Mouse (Mus musculus): ENCODE results near the gene Ccdc30.

The Ccdc30 gene

GRCm38 (mm10) chr4:119297361-119297760, 118.0 kb downstream of the Ccdc30 start:
- ChIA-PET POLR2A (interaction anchor here in 3 of 4 experiments (0.7 to 21.1 kb wide), 14 partner anchors 6 to 50 kb away, joined by 3 to 448 read pairs (median 6); partner anchors contain the start of gene Ppih (in 2 of the 3)), CTCF (interaction anchor here in 1 of 4 experiments (0.6 kb wide), 1 partner anchor 50 kb away, joined by 5 read pairs; no protein-coding TSS in a partner anchor)

GRCm38 (mm10) chr4:119295134-119295453, 120.2 kb downstream of the Ccdc30 start:
- ChIA-PET CTCF (interaction anchor here in 1 of 4 experiments (1.0 kb wide), 2 partner anchors 56 to 373 kb away, joined by 3 to 6 read pairs; no protein-coding TSS in a partner anchor), POLR2A (interaction anchor here in 3 of 4 experiments (0.6 to 21.1 kb wide), 50 partner anchors 9 to 1115 kb away, joined by 3 to 448 read pairs (median 5); partner anchors contain the start of genes Ppih (in 3 of the 3), Cldn19 (in 2 of the 3), AU022252 (in 1 of the 3) and Kdm4a (in 1 of the 3))

- CTCF ChIA-PET, result interaction anchor here in 2 of 4 experiments (1.0 kb wide), 3 partner anchors 56 to 373 kb away, joined by 3 to 6 read pairs (median 3); partner anchors contain the start of genes AU022252 (in 1 of the 2) and P3h1 (in 1 of the 2)
- POLR2A ChIA-PET, result interaction anchor here in 3 of 4 experiments (0.5 to 21.1 kb wide), 77 partner anchors 9 to 1800 kb away, joined by 3 to 448 read pairs (median 4); partner anchors contain the start of genes Ppih (in 3 of the 3), AU022252 (in 2 of the 3), Cldn19 (in 2 of the 3) and P3h1 (in 2 of the 3)
Measured at GRCm38 (mm10) chr4:119294415-119295133, 120.7 kb downstream of the Ccdc30 start, which contains the start of gene Ybx1. TSS of gene Ybx1 (minus strand) at chr4:119294604.

GRCm38 (mm10) chr4:119293574-119294258, 121.6 kb downstream of the Ccdc30 start:
- ChIA-PET CTCF (interaction anchor here in 1 of 4 experiments (1.0 kb wide), 1 partner anchor 61 kb away, joined by 3 read pairs; the partner anchor contains the start of genes AU022252 and P3h1), POLR2A (interaction anchor here (0.6 to 21.1 kb wide), 90 partner anchors 9 to 1799 kb away, joined by 3 to 448 read pairs (median 4); partner anchors contain the start of genes Ppih (in 4 of the 4), AU022252 (in 3 of the 4), P3h1 (in 3 of the 4) and Slc2a1 (in 2 of the 4))

GRCm38 (mm10) chr4:119292771-119293573, 122.3 kb downstream of the Ccdc30 start:
- POLR2A ChIA-PET, result interaction anchor here (0.6 to 21.1 kb wide), 40 partner anchors 8 to 1461 kb away, joined by 3 to 448 read pairs (median 4); partner anchors contain the start of genes Ppih (in 3 of the 4), Slc2a1 (in 3 of the 4), AU022252 (in 2 of the 4) and P3h1 (in 2 of the 4)
- CTCF ChIA-PET, result interaction anchor here in 1 of 4 experiments (0.7 kb wide), 1 partner anchor 11 kb away, joined by 6 read pairs; no protein-coding TSS in a partner anchor

GRCm38 (mm10) chr4:119291921-119292320, 123.4 kb downstream of the Ccdc30 start:
- ChIA-PET POLR2A (interaction anchor here in 3 of 4 experiments (0.6 to 21.1 kb wide), 29 partner anchors 7 to 1245 kb away, joined by 3 to 448 read pairs (median 6); partner anchors contain the start of genes AU022252 (in 2 of the 3), P3h1 (in 2 of the 3) and Ppih (in 2 of the 3)), CTCF (no interaction called here)

GRCm38 (mm10) chr4:119285336-119285735, 130.0 kb downstream of the Ccdc30 start:
- POLR2A ChIA-PET, result interaction anchor here (0.5 to 15.5 kb wide), 24 partner anchors 8 to 1106 kb away, joined by 3 to 448 read pairs (median 4); partner anchors contain the start of genes Ybx1 (in 3 of the 4), AU022252 (in 2 of the 4), P3h1 (in 2 of the 4) and Ppih (in 2 of the 4)
- CTCF ChIA-PET, result no interaction called here

- CTCF ChIA-PET, result no interaction called here
- POLR2A ChIA-PET, result interaction anchor here (0.6 to 15.5 kb wide), 25 partner anchors 9 to 142 kb away, joined by 3 to 448 read pairs (median 5); partner anchors contain the start of genes Ybx1 (in 3 of the 4), AU022252 (in 2 of the 4), P3h1 (in 2 of the 4) and Ppih (in 2 of the 4)
Measured at GRCm38 (mm10) chr4:119284861-119285260, 130.5 kb downstream of the Ccdc30 start.

- CTCF ChIA-PET, result interaction anchor here in 3 of 4 experiments (0.5 to 2.3 kb wide), 6 partner anchors 10 to 40 kb away, joined by 3 to 7 read pairs (median 4); no protein-coding TSS in a partner anchor
- POLR2A ChIA-PET, result interaction anchor here (0.8 to 15.5 kb wide), 24 partner anchors 9 to 144 kb away, joined by 3 to 448 read pairs (median 4); partner anchors contain the start of genes Ybx1 (in 3 of the 4), AU022252 (in 2 of the 4), P3h1 (in 2 of the 4) and Ppih (in 2 of the 4)
Measured at GRCm38 (mm10) chr4:119278784-119279183, 136.5 kb downstream of the Ccdc30 start.

- ChIA-PET CTCF (interaction anchor here in 1 of 4 experiments (1.0 kb wide), 1 partner anchor 14 kb away, joined by 3 read pairs; no protein-coding TSS in a partner anchor), POLR2A (interaction anchor here (0.6 to 15.5 kb wide), 24 partner anchors 9 to 98 kb away, joined by 3 to 448 read pairs (median 6); partner anchors contain the start of genes Ybx1 (in 3 of the 4), AU022252 (in 2 of the 4), P3h1 (in 2 of the 4) and Cldn19 (in 1 of the 4))
Measured at GRCm38 (mm10) chr4:119275726-119276125, 139.6 kb downstream of the Ccdc30 start.

GRCm38 (mm10) chr4:119275226-119275625, 140.1 kb downstream of the Ccdc30 start:
- ChIA-PET CTCF (interaction anchor here in 1 of 4 experiments (0.5 kb wide), 1 partner anchor 118 kb away, joined by 4 read pairs; no protein-coding TSS in a partner anchor), POLR2A (interaction anchor here in 3 of 4 experiments (0.6 to 15.5 kb wide), 23 partner anchors 9 to 98 kb away, joined by 3 to 448 read pairs (median 5); partner anchors contain the start of genes Ybx1 (in 3 of the 3), AU022252 (in 2 of the 3), P3h1 (in 2 of the 3) and Cldn19 (in 1 of the 3))

GRCm38 (mm10) chr4:119274627-119275026, 140.7 kb downstream of the Ccdc30 start:
- ChIA-PET CTCF (interaction anchor here in 2 of 4 experiments (0.5 to 2.6 kb wide), 2 partner anchors 27 to 118 kb away, joined by 4 to 8 read pairs; no protein-coding TSS in a partner anchor), POLR2A (interaction anchor here in 3 of 4 experiments (1.0 to 15.5 kb wide), 21 partner anchors 9 to 43 kb away, joined by 3 to 448 read pairs (median 9); partner anchors contain the start of genes Ybx1 (in 3 of the 3), AU022252 (in 1 of the 3), Cldn19 (in 1 of the 3) and P3h1 (in 1 of the 3))
